7 mouse cellular contexts compared by ENCODE assay signal in the genomic region with DNA sequence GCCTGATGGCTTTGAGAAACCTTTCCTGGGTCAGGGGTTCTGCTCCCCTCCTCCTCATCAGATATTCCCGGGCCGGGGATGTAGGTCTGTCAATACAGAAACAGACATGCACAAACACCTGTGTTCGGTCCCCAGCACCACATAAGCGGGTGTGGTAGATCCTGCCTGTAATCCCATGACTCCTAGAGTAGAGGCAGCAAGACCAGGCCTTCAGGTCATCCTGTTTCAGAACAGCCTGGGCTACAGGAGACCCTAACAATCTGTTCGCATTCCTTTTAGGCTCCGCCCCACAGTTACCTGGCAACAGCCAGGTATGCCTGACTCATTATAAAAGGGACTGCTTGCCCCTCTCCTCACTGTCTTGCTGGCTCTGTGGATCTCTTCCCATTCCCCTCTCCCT. TPM values are rescaled to one million over a fixed set of nuclear protein-coding genes. Genes with fewer than 3 reads are reported as not detected.
DNase-seq lines count a peak whose midpoint lies in the region; ATAC-seq and TF ChIP-seq lines count a peak whose summit lies in the region.

No protein-coding gene starts in this region.

- ATAC-seq in lung, postnatal 0 days = no peak
- ATAC-seq in forebrain, embryonic 14.5 days = no peak
- no peak for ATAC-seq in limb, embryonic 15.5 days (ENCODE audit: insufficient number of reproducible peaks, low FRiP score, low TSS enrichment, low read depth)
- no peak for ATAC-seq in stomach, embryonic 16.5 days (ENCODE audit: insufficient read depth, low FRiP score)
- no peak for ATAC-seq in inflammation-experienced regulatory T-cells, adult 6 months

- no peaks in the 10 kb centered on the region for H3K9me3 ChIP-seq in lung, postnatal 0 days (ENCODE audit: low read length)
- no peaks in the 10 kb centered on the region for H3K9me3 ChIP-seq in forebrain, embryonic 14.5 days (replicated peaks; ENCODE audit: control insufficient read depth, low read length)
- no peaks in the 10 kb centered on the region; the same call in 1 of the 2 replicates for H3K9me3 ChIP-seq in limb, embryonic 15.5 days
- no peaks in the 10 kb centered on the region for H3K9me3 ChIP-seq in stomach, embryonic 16.5 days (replicated peaks; ENCODE audit: control insufficient read depth, low read length)

- no peaks in the 10 kb centered on the region for H3K36me3 ChIP-seq in lung, postnatal 0 days (ENCODE audit: insufficient read depth, low read length)
- H3K36me3 ChIP-seq in forebrain, embryonic 14.5 days (ENCODE audit: control insufficient read depth, insufficient read depth, low read length) = no peaks in the 10 kb centered on the region
- H3K36me3 ChIP-seq in limb, embryonic 15.5 days = no peaks in the 10 kb centered on the region
- H3K36me3 ChIP-seq in stomach, embryonic 16.5 days (ENCODE audit: control insufficient read depth, insufficient read depth, low read length) = no peaks in the 10 kb centered on the region

- DNase-seq in lung, postnatal 0 days (ENCODE audit: low spot score) = no peak
- DNase-seq in lung, postnatal 36 days = no peak
- DNase-seq in forebrain, embryonic 14.5 days (ENCODE audit: low spot score) = no peak
- DNase-seq in spleen, postnatal 36 days (ENCODE audit: low spot score in 2 of 2) = no peak

- TF ChIP-seq CTCF in lung, postnatal 0 days (IDR thresholded peaks at IDR 0.05) = no peak

- H3K27ac ChIP-seq in lung, postnatal 0 days (ENCODE audit: low read length) = no peak overlapping the region
- no peak overlapping the region for H3K27ac ChIP-seq in forebrain, embryonic 14.5 days (ENCODE audit: low read depth, low read length)
- H3K27ac ChIP-seq in limb, embryonic 15.5 days = peak overlapping the region; percentile 86
- H3K27ac ChIP-seq in stomach, embryonic 16.5 days (ENCODE audit: low read length) = peak overlapping the region; percentile 76

- 23% methylated on average over 6 of the region's 6 CpGs for WGBS in lung, postnatal 0 days
- WGBS in forebrain, embryonic 14.5 days = 31% methylated on average over 6 of the region's 6 CpGs
- WGBS in limb, embryonic 15.5 days = 31% methylated on average over 6 of the region's 6 CpGs
- 18% methylated on average over 6 of the region's 6 CpGs for WGBS in stomach, embryonic 16.5 days

- no peaks in the 10 kb centered on the region; the same call in 1 of the 2 replicates for H3K4me1 ChIP-seq in lung, postnatal 0 days (ENCODE audit: insufficient read depth, low read depth, low read length)
- peaks cover 5% of the 10 kb centered on the region; the same call in 1 of the 2 replicates for H3K4me1 ChIP-seq in forebrain, embryonic 14.5 days (ENCODE audit: control insufficient read depth, insufficient read depth, low read length)
- H3K4me1 ChIP-seq in limb, embryonic 15.5 days = peaks cover 11% of the 10 kb centered on the region
- H3K4me1 ChIP-seq in stomach, embryonic 16.5 days (ENCODE audit: control insufficient read depth, insufficient read depth, low read length) = peaks cover 13% of the 10 kb centered on the region

- no peaks in the 10 kb centered on the region for H3K27me3 ChIP-seq in lung, postnatal 0 days (replicated peaks; ENCODE audit: insufficient read depth, low read length)
- H3K27me3 ChIP-seq in forebrain, embryonic 14.5 days (replicated peaks; ENCODE audit: control insufficient read depth, insufficient read depth, low read length) = no peaks in the 10 kb centered on the region; the same call in 1 of the 2 replicates
- peaks cover under 1% of the 10 kb centered on the region; the same call in 1 of the 2 replicates for H3K27me3 ChIP-seq in limb, embryonic 15.5 days
- H3K27me3 ChIP-seq in stomach, embryonic 16.5 days (ENCODE audit: control insufficient read depth, insufficient read depth, low read length) = no peaks in the 10 kb centered on the region

- no peak for TF ChIP-seq EP300 in lung, postnatal 0 days (IDR thresholded peaks at IDR 0.05)

- no peak overlapping the region for H3K9ac ChIP-seq in lung, postnatal 0 days (replicated peaks; ENCODE audit: low read depth)
- peak overlapping the region; percentile 81 for H3K9ac ChIP-seq in forebrain, embryonic 14.5 days (ENCODE audit: low read length)
- H3K9ac ChIP-seq in limb, embryonic 15.5 days = peak overlapping the region; percentile 88
- peak overlapping the region; percentile 89 for H3K9ac ChIP-seq in stomach, embryonic 16.5 days (ENCODE audit: low read length)

- peak overlapping the region; percentile 60 for H3K4me3 ChIP-seq in lung, postnatal 0 days (ENCODE audit: low read depth, low read length)
- peak overlapping the region; percentile 65 for H3K4me3 ChIP-seq in forebrain, embryonic 14.5 days (ENCODE audit: low read depth, low read length)
- peak overlapping the region; percentile 69 for H3K4me3 ChIP-seq in limb, embryonic 15.5 days
- H3K4me3 ChIP-seq in stomach, embryonic 16.5 days (replicated peaks; ENCODE audit: low read length) = peak overlapping the region; percentile 69

- peak overlapping the region; percentile 93 for H3K4me2 ChIP-seq in lung, postnatal 0 days (replicated peaks; ENCODE audit: low read depth, low read length)
- peak overlapping the region; percentile 95 for H3K4me2 ChIP-seq in forebrain, embryonic 14.5 days (ENCODE audit: low read length)
- H3K4me2 ChIP-seq in limb, embryonic 15.5 days = peak overlapping the region; percentile 87
- peak overlapping the region; percentile 81 for H3K4me2 ChIP-seq in stomach, embryonic 16.5 days (ENCODE audit: low read depth, low read length)

RNA-seq across cellular contexts. Expression of a gene that starts 0.6 kb away (rescaled TPM):
- 5.0 and 7.1 TPM in 2 replicates for polyA plus RNA-seq in lung, postnatal 0 days (2015; fragmentation: Nextera tagmentation; extraction: Ambion mirVana)
- 1.8 and 2.2 TPM in 2 replicates for polyA plus RNA-seq in forebrain, embryonic 14.5 days (2014; fragmentation: Nextera tagmentation; extraction: Ambion mirVana)
- polyA plus RNA-seq in limb, embryonic 15.5 days (2015; fragmentation: Nextera tagmentation; extraction: Ambion mirVana) = 1.5 and 2.1 TPM in 2 replicates
- 1.7 and 1.8 TPM in 2 replicates for polyA plus RNA-seq in stomach, embryonic 16.5 days (2015; fragmentation: Nextera tagmentation; extraction: Ambion mirVana)
- polyA plus RNA-seq in inflammation-experienced regulatory T-cells, adult 6 months (2017; shearing (Covaris generic)) = under 1 TPM in 2 of 3 experiments, not detected in 1; 0.24 to 0.44 TPM

RNA-seq across cellular contexts. Expression of a gene that starts 8.6 kb away (rescaled TPM):
- 6.4 and 6.6 TPM in 2 replicates for polyA plus RNA-seq in lung, postnatal 0 days (2015; fragmentation: Nextera tagmentation; extraction: Ambion mirVana)
- polyA plus RNA-seq in forebrain, embryonic 14.5 days (2014; fragmentation: Nextera tagmentation; extraction: Ambion mirVana) = 7.2 TPM in 2 replicates
- 3.1 and 3.6 TPM in 2 replicates for polyA plus RNA-seq in limb, embryonic 15.5 days (2015; fragmentation: Nextera tagmentation; extraction: Ambion mirVana)
- polyA plus RNA-seq in stomach, embryonic 16.5 days (2015; fragmentation: Nextera tagmentation; extraction: Ambion mirVana) = 13.8 and 16.8 TPM in 2 replicates
- polyA plus RNA-seq in inflammation-experienced regulatory T-cells, adult 6 months (2017; shearing (Covaris generic)) = 1 to 10 TPM; 4.3 to 8.1 (median 5.9) TPM

RNA-seq across cellular contexts. Expression of a gene that starts 11.0 kb away (rescaled TPM):
- 94.9 and 99.9 TPM in 2 replicates for polyA plus RNA-seq in lung, postnatal 0 days (2015; fragmentation: Nextera tagmentation; extraction: Ambion mirVana)
- polyA plus RNA-seq in forebrain, embryonic 14.5 days (2014; fragmentation: Nextera tagmentation; extraction: Ambion mirVana) = 402 and 405 TPM in 2 replicates
- 150 and 176 TPM in 2 replicates for polyA plus RNA-seq in limb, embryonic 15.5 days (2015; fragmentation: Nextera tagmentation; extraction: Ambion mirVana)
- polyA plus RNA-seq in stomach, embryonic 16.5 days (2015; fragmentation: Nextera tagmentation; extraction: Ambion mirVana) = 131 and 133 TPM in 2 replicates
- polyA plus RNA-seq in inflammation-experienced regulatory T-cells, adult 6 months (2017; shearing (Covaris generic)) = 10 to 100 TPM; 34.9 to 54.1 (median 46.6) TPM

RNA-seq across cellular contexts. Expression of a gene that starts 21.6 kb away (rescaled TPM):
- 12.9 and 13.0 TPM in 2 replicates for polyA plus RNA-seq in lung, postnatal 0 days (2015; fragmentation: Nextera tagmentation; extraction: Ambion mirVana)
- 42.6 and 43.1 TPM in 2 replicates for polyA plus RNA-seq in forebrain, embryonic 14.5 days (2014; fragmentation: Nextera tagmentation; extraction: Ambion mirVana)
- 12.8 and 13.2 TPM in 2 replicates for polyA plus RNA-seq in limb, embryonic 15.5 days (2015; fragmentation: Nextera tagmentation; extraction: Ambion mirVana)
- polyA plus RNA-seq in stomach, embryonic 16.5 days (2015; fragmentation: Nextera tagmentation; extraction: Ambion mirVana) = 14.1 and 16.0 TPM in 2 replicates
- polyA plus RNA-seq in inflammation-experienced regulatory T-cells, adult 6 months (2017; shearing (Covaris generic)) = 1 to 10 TPM; 3.9 to 6.4 (median 4.5) TPM

RNA-seq across cellular contexts. Expression of a gene that starts 22.6 kb away (rescaled TPM):
- 2.7 and 4.9 TPM in 2 replicates for polyA plus RNA-seq in lung, postnatal 0 days (2015; fragmentation: Nextera tagmentation; extraction: Ambion mirVana)
- 68.7 and 83.0 TPM in 2 replicates for polyA plus RNA-seq in forebrain, embryonic 14.5 days (2014; fragmentation: Nextera tagmentation; extraction: Ambion mirVana)
- 5.5 and 5.8 TPM in 2 replicates for polyA plus RNA-seq in limb, embryonic 15.5 days (2015; fragmentation: Nextera tagmentation; extraction: Ambion mirVana)
- 22.1 and 23.0 TPM in 2 replicates for polyA plus RNA-seq in stomach, embryonic 16.5 days (2015; fragmentation: Nextera tagmentation; extraction: Ambion mirVana)
- 1 to 10 TPM; 3.1 to 4.1 (median 4.0) TPM for polyA plus RNA-seq in inflammation-experienced regulatory T-cells, adult 6 months (2017; shearing (Covaris generic))

Comparison
In these comparisons a context has a peak if more than half of its experiments do, and no peak if none do; other contexts are left out.
1. H3K27ac ChIP-seq: peak in limb, embryonic 15.5 days (single experiment) and stomach, embryonic 16.5 days (single experiment); none in lung, postnatal 0 days (single experiment) and forebrain, embryonic 14.5 days (single experiment).
2. Peak in every context shown above with its lines, with median percentiles within 50 percentile points of each other: H3K4me2 ChIP-seq and H3K4me3 ChIP-seq.